Mouse (Mus musculus) neural tube, embryonic 14.5 days (tissue): ENCODE measurements around the gene Baat. TPM values are rescaled to one million over a fixed set of nuclear protein-coding genes. Genes with fewer than 3 reads are reported as not detected.

Experiments
- polyA plus RNA-seq: library from polyadenylated mRNA; unstranded; fragments of >200 nt; fragmentation: Nextera tagmentation; extraction: Ambion mirVana; gene quantifications from 2 replicates; pipeline ENCODE4 v1.2.1, GENCODE M21; 2014

Gene Baat
- polyA plus RNA-seq, 1 experiment from 2014 or later, result not detected

Other genes with a start within 250 kb of the Baat start
- gene Acnat2, start 98.4 kb downstream of the Baat start, polyA plus RNA-seq, result not detected in 2 replicates
- gene Acnat1, start 32.6 kb downstream of the Baat start, polyA plus RNA-seq, result not detected in 2 replicates
- 79.1 and 83.1 TPM in 2 replicates for gene Mrpl50, start 14.5 kb upstream of the Baat start, polyA plus RNA-seq
- gene Zfp189, start 14.6 kb upstream of the Baat start, polyA plus RNA-seq, result 13.0 and 14.5 TPM in 2 replicates
- 0.45 and 0.91 TPM in 2 replicates for gene Aldob, start 43.0 kb upstream of the Baat start, polyA plus RNA-seq
- 111 and 138 TPM in 2 replicates for gene Tmem246, start 91.3 kb upstream of the Baat start, polyA plus RNA-seq
- gene Rnf20, start 125.4 kb upstream of the Baat start, polyA plus RNA-seq, result 63.0 and 66.7 TPM in 2 replicates
- gene Ppp3r2, start 175.5 kb upstream of the Baat start, polyA plus RNA-seq, result 0.96 and 1.0 TPM in 2 replicates